Mouse (Mus musculus) leukemia stem cell, adult 10-12 weeks (primary cell): ENCODE data around the gene Tnrc6b. TPM values are rescaled to one million over a fixed set of nuclear protein-coding genes. Genes with fewer than 3 reads are reported as not detected.

Experiments
- polyA plus RNA-seq: library from polyadenylated mRNA; stranded (reverse); fragments of >175 nt; gene quantifications from 2 replicates; pipeline ENCODE4 v1.2.3, GENCODE M21; 2012; ENCODE audit warnings: low replicate concordance

Gene Tnrc6b
- 36.6 and 42.8 TPM in 2 replicates for polyA plus RNA-seq

GRCm38 (mm10) chr15:80710608-80711363 lies at the start of gene Tnrc6b:
Gene Tnrc6b, plus strand, starts transcription at chr15:80711313.

GRCm38 (mm10) chr15:80671295-80672252 lies 39.5 kb upstream of the Tnrc6b start, which contains the start of gene Fam83f:
Gene Fam83f, plus strand, starts transcription at chr15:80671847.

GRCm38 (mm10) chr15:80948145-80949135 lies 237.3 kb downstream of the Tnrc6b start, which contains the start of gene Adsl:
Gene Adsl, plus strand, starts transcription at chr15:80948490.

GRCm38 (mm10) chr15:80977620-80978334 lies 266.7 kb downstream of the Tnrc6b start, which contains the start of gene Sgsm3:
Gene Sgsm3, plus strand, starts transcription at chr15:80977765.

Other genes with a start within 250 kb of the Tnrc6b start
- not detected in 2 replicates for gene Enthd1, start 146.2 kb upstream of the Tnrc6b start, polyA plus RNA-seq
- gene Grap2, start 138.7 kb upstream of the Tnrc6b start, polyA plus RNA-seq: 24.1 and 40.6 TPM in 2 replicates
- 0.09 and 0.33 TPM in 2 replicates for gene Fam83f, start 39.5 kb upstream of the Tnrc6b start, polyA plus RNA-seq
- 9.9 and 57.8 TPM in 2 replicates for gene Adsl, start 237.2 kb downstream of the Tnrc6b start, polyA plus RNA-seq